Mouse (Mus musculus): ENCODE measurements around the gene Gm48551. TPM values are rescaled to one million over a fixed set of nuclear protein-coding genes. Genes with fewer than 3 reads are reported as not detected.

Gene Gm48551
- polyA plus RNA-seq, 1 experiment from 2014 or later: 9.3 TPM

GRCm38 (mm10) chr10:81378553-81379182, 5.6 kb upstream of the Gm48551 start:
- peak overlapping the region; percentile 68 for H3K4me3 ChIP-seq

GRCm38 (mm10) chr10:81379183-81379553, 5.1 kb upstream of the Gm48551 start:
- Histone ChIP-seq H3K9ac (peak overlapping the region; percentile 41; the same call in 1 of the 2 replicates), H3K4me1 (peaks cover 30% of the 10 kb centered on the region), H3K4me3 (peak overlapping the region; percentile 68), H3K27ac (peak overlapping the region; percentile 81), H3K27me3 (replicated peaks) (no peaks in the 10 kb centered on the region), H3K36me3 (replicated peaks) (no peaks in the 10 kb centered on the region), H3K9me3 (no peaks in the 10 kb centered on the region), H3K4me2 (peak overlapping the region; percentile 61)
- 54% methylated on average over 3 of the region's 3 CpGs for WGBS
- 0 out of 2 replicates have a peak, but pooled peaks have one; percentile 0 for ATAC-seq (replicated peaks)

More at GRCm38 (mm10) chr10:81378553-81379182, 5.6 kb upstream of the Gm48551 start:
- WGBS: under 1% methylated on average over 45 of the region's 46 CpGs
- peak overlapping the region; percentile 61 for H3K4me2 ChIP-seq
- H3K36me3 ChIP-seq (replicated peaks): no peaks in the 10 kb centered on the region
- H3K4me1 ChIP-seq: peaks cover 30% of the 10 kb centered on the region
- peak overlapping the region; percentile 41 for H3K9ac ChIP-seq
- peak; percentile 95 for ATAC-seq (replicated peaks)
- H3K27me3 ChIP-seq (replicated peaks): no peaks in the 10 kb centered on the region
- H3K27ac ChIP-seq: peak overlapping the region; percentile 81
- H3K9me3 ChIP-seq: no peaks in the 10 kb centered on the region

- no peak overlapping the region for H3K4me2 ChIP-seq
- peaks cover 31% of the 10 kb centered on the region for H3K4me1 ChIP-seq
- H3K4me3 ChIP-seq: no peak overlapping the region
- H3K9me3 ChIP-seq: no peaks in the 10 kb centered on the region
- WGBS: 93% methylated on average over 6 of the region's 6 CpGs
- no peaks in the 10 kb centered on the region for H3K36me3 ChIP-seq (replicated peaks)
- ATAC-seq (replicated peaks): no peak
- H3K9ac ChIP-seq: no peak overlapping the region
- no peak overlapping the region for H3K27ac ChIP-seq
- H3K27me3 ChIP-seq (replicated peaks): no peaks in the 10 kb centered on the region
Measured at GRCm38 (mm10) chr10:81379809-81380378, 4.4 kb upstream of the Gm48551 start.

GRCm38 (mm10) chr10:81382039-81382438, 2.2 kb upstream of the Gm48551 start:
- Histone ChIP-seq H3K27me3 (replicated peaks) (no peaks in the 10 kb centered on the region), H3K27ac (no peak overlapping the region), H3K36me3 (replicated peaks) (peaks cover under 1% of the 10 kb centered on the region; the same call in 1 of the 2 replicates), H3K4me3 (no peak overlapping the region), H3K9ac (no peak overlapping the region), H3K4me2 (no peak overlapping the region), H3K9me3 (no peaks in the 10 kb centered on the region), H3K4me1 (peaks cover 26% of the 10 kb centered on the region)
- 84% methylated on average over 5 of the region's 5 CpGs for WGBS
- no peak for ATAC-seq (replicated peaks)

GRCm38 (mm10) chr10:81384605-81384982, 328 bp downstream of the Gm48551 start:
- H3K27me3 ChIP-seq (replicated peaks): no peaks in the 10 kb centered on the region
- H3K9ac ChIP-seq: peak overlapping the region; percentile 71
- peak; percentile 45 for ATAC-seq (replicated peaks)
- H3K27ac ChIP-seq: peak overlapping the region; percentile 81
- H3K36me3 ChIP-seq (replicated peaks): peaks cover 10% of the 10 kb centered on the region; the same call in 1 of the 2 replicates
- peaks cover 17% of the 10 kb centered on the region for H3K4me1 ChIP-seq
- under 1% methylated on average over 19 of the region's 19 CpGs for whole genome bisulfite sequencing
- H3K9me3 ChIP-seq: no peaks in the 10 kb centered on the region
- H3K4me3 ChIP-seq: peak overlapping the region; percentile 81
- H3K4me2 ChIP-seq: peak overlapping the region; percentile 77

GRCm38 (mm10) chr10:81385603-81386306, 1.5 kb downstream of the Gm48551 start:
- ATAC-seq (replicated peaks): no peak
- Histone ChIP-seq H3K27ac (no peak overlapping the region), H3K27me3 (replicated peaks) (no peaks in the 10 kb centered on the region), H3K9ac (no peak overlapping the region), H3K9me3 (no peaks in the 10 kb centered on the region), H3K4me1 (peaks cover 18% of the 10 kb centered on the region), H3K4me2 (peak overlapping the region; percentile 77), H3K4me3 (peak overlapping the region; percentile 81; the same call in 1 of the 2 replicates), H3K36me3 (replicated peaks) (peaks cover 10% of the 10 kb centered on the region; the same call in 1 of the 2 replicates)
- 80% methylated on average over 22 of the region's 22 CpGs for WGBS

- Histone ChIP-seq H3K4me1 (peaks cover 18% of the 10 kb centered on the region), H3K27me3 (replicated peaks) (no peaks in the 10 kb centered on the region), H3K4me2 (no peak overlapping the region), H3K9me3 (no peaks in the 10 kb centered on the region), H3K4me3 (no peak overlapping the region), H3K9ac (no peak overlapping the region), H3K36me3 (replicated peaks) (peaks cover 10% of the 10 kb centered on the region; the same call in 1 of the 2 replicates), H3K27ac (no peak overlapping the region)
- WGBS: 94% methylated on average over 20 of the region's 20 CpGs
- no peak for ATAC-seq (replicated peaks)
Measured at GRCm38 (mm10) chr10:81387716-81388115, 3.5 kb downstream of the Gm48551 start.

GRCm38 (mm10) chr10:81388505-81389055, 4.3 kb downstream of the Gm48551 start, which contains the start of gene Gm48552:
Gene Gm48552 (plus strand): TSS chr10:81389005.
- H3K4me3 ChIP-seq: no peak within 1 kb of the TSS
- 82% methylated on average over 5 of the region's 5 CpGs for WGBS
- no peak within 1 kb of the TSS for H3K9ac ChIP-seq
- no peak within 1 kb of the TSS for H3K27ac ChIP-seq
- no peaks in the 10 kb centered on the region for H3K27me3 ChIP-seq (replicated peaks)
- peaks cover 10% of the 10 kb centered on the region; the same call in 1 of the 2 replicates for H3K36me3 ChIP-seq (replicated peaks)
- no peak for ATAC-seq (replicated peaks)
- H3K4me1 ChIP-seq: peaks cover 26% of the 10 kb centered on the region
- no peaks in the 10 kb centered on the region for H3K9me3 ChIP-seq
- no peak within 1 kb of the TSS for H3K4me2 ChIP-seq

- H3K9me3 ChIP-seq: no peaks in the 10 kb centered on the region
- peaks cover 28% of the 10 kb centered on the region for H3K4me1 ChIP-seq
- 45% methylated on average over 3 of the region's 3 CpGs for WGBS
- no peak overlapping the region for H3K27ac ChIP-seq
- no peak for ATAC-seq (replicated peaks)
- H3K4me3 ChIP-seq: no peak overlapping the region
- H3K36me3 ChIP-seq (replicated peaks): peaks cover 10% of the 10 kb centered on the region; the same call in 1 of the 2 replicates
- H3K9ac ChIP-seq: no peak overlapping the region
- H3K27me3 ChIP-seq (replicated peaks): no peaks in the 10 kb centered on the region
- H3K4me2 ChIP-seq: no peak overlapping the region
Measured at GRCm38 (mm10) chr10:81389373-81389772, 5.1 kb downstream of the Gm48551 start.

- Histone ChIP-seq H3K36me3 (replicated peaks) (peaks cover 10% of the 10 kb centered on the region; the same call in 1 of the 2 replicates), H3K4me3 (no peak overlapping the region), H3K27ac (no peak overlapping the region), H3K4me1 (peaks cover 26% of the 10 kb centered on the region), H3K9ac (no peak overlapping the region), H3K27me3 (replicated peaks) (no peaks in the 10 kb centered on the region), H3K9me3 (no peaks in the 10 kb centered on the region), H3K4me2 (no peak overlapping the region)
- peak; percentile 27; the same call in 1 of the 2 replicates for ATAC-seq (replicated peaks)
- WGBS: 55% methylated on average over 23 of the region's 23 CpGs
Measured at GRCm38 (mm10) chr10:81389801-81390677, 5.8 kb downstream of the Gm48551 start.

- no peak overlapping the region for H3K9ac ChIP-seq
- no peak overlapping the region for H3K27ac ChIP-seq
- H3K27me3 ChIP-seq (replicated peaks): no peaks in the 10 kb centered on the region
- no peak overlapping the region for H3K4me2 ChIP-seq
- no peaks in the 10 kb centered on the region for H3K9me3 ChIP-seq
- H3K4me1 ChIP-seq: peaks cover 20% of the 10 kb centered on the region
- ATAC-seq (replicated peaks): no peak
- H3K4me3 ChIP-seq: no peak overlapping the region
- 93% methylated on average over 13 of the region's 13 CpGs for WGBS
- H3K36me3 ChIP-seq (replicated peaks): peaks cover 10% of the 10 kb centered on the region; the same call in 1 of the 2 replicates
Measured at GRCm38 (mm10) chr10:81390678-81390965, 6.4 kb downstream of the Gm48551 start.

Measured in midbrain, embryonic 15.5 days (tissue).